Mouse (Mus musculus) forebrain, embryonic 14.5 days (tissue): ENCODE results near the gene Hydin. TPM values are rescaled to one million over a fixed set of nuclear protein-coding genes. Genes with fewer than 3 reads are reported as not detected.
A peak's percentile ranks its signal among the peaks of the same experiment; 100 is the strongest.

Experiments
- ATAC-seq: fragments of 200-750 bp; cut with Nextera tagmentation; 2 replicates; pipeline ENCODE4 v1.8.0; 2017; ENCODE audit warnings: mild to moderate bottlenecking, moderate library complexity
- DNase-seq: peaks from one replicate; pipeline ENCODE4 v3.0.0-alpha.2; 2015; ENCODE audit warnings: low spot score
- H3K27ac ChIP-seq: fragments of 300-500 bp; sonication (generic); 2 replicates; pipeline ENCODE4 v1.5.1; 2014; ENCODE audit warnings: low read depth, mild to moderate bottlenecking, control low read depth, low read length, moderate library complexity
- H3K27me3 ChIP-seq: fragments of 300-500 bp; sonication (generic); replicated peaks from 2 replicates; pipeline ENCODE4 v1.6.1; 2014; ENCODE audit warnings: low read length, control low read depth, mixed read lengths; ENCODE audit not compliant: control insufficient read depth, insufficient read depth
- H3K36me3 ChIP-seq: fragments of 300-500 bp; sonication (generic); 2 replicates; pipeline ENCODE4 v1.6.1; 2014; ENCODE audit warnings: low read length, control low read depth; ENCODE audit not compliant: control insufficient read depth, insufficient read depth
- H3K4me1 ChIP-seq: fragments of 300-500 bp; sonication (generic); 2 replicates; pipeline ENCODE4 v1.6.1; 2014; ENCODE audit warnings: antibody characterized with exemption, low read length, control low read depth; ENCODE audit not compliant: control insufficient read depth, insufficient read depth
- H3K4me2 ChIP-seq: fragments of 300-500 bp; sonication (generic); 2 replicates; pipeline ENCODE4 v1.6.1; 2014; ENCODE audit warnings: mild to moderate bottlenecking, control low read depth, low read length
- H3K4me3 ChIP-seq: fragments of 300-500 bp; sonication (generic); 2 replicates; pipeline ENCODE4 v1.5.1; 2014; ENCODE audit warnings: low read depth, low read length, control low read depth
- H3K9ac ChIP-seq: fragments of 300-500 bp; sonication (generic); 2 replicates; pipeline ENCODE4 v1.6.1; 2014; ENCODE audit warnings: mild to moderate bottlenecking, low read length, control low read depth, moderate library complexity
- H3K9me3 ChIP-seq: fragments of 300-500 bp; sonication (generic); replicated peaks from 2 replicates; pipeline ENCODE4 v1.6.1; 2016; ENCODE audit warnings: low read length, control low read depth, mixed read lengths; ENCODE audit not compliant: control insufficient read depth
- WGBS: fragments of 180-500 bp; shearing (Covaris S2); extraction: QIAGEN DNeasy Blood & Tissue Kit; methylation state at CpG from one replicate; pipeline ENCODE4 v1.1.7; 2014; 5-methylcytosine and 5-hydroxymethylcytosine counted together
- polyA plus RNA-seq: library from polyadenylated mRNA; unstranded; fragments of >200 nt; fragmentation: Nextera tagmentation; extraction: Ambion mirVana; gene quantifications from 2 replicates; pipeline ENCODE4 v1.2.1, GENCODE M21; 2014

Gene Hydin
- polyA plus RNA-seq, 1 experiment from 2014 or later, result 0.13 TPM

DNA sequence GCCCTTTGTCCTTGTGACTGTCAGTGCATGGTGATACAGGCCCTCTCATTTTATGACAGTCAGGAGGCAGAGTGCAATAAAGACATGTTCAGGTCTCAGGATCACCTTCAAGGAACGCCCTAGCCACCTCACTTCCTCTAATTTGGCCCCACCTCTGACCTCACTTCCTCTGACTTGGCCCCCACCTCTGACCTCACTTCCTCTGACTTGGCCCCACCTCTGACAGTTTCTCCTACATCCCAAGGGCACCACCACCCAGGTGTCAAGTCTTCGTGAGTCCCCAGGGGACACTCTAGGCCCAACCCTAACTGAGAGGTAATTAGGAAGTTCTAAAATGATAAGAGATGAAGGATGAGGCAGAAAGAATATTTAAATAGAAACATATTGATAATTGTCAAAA lies 177.5 kb downstream of the Hydin start:
- H3K9ac ChIP-seq, result no peak overlapping the region
- ATAC-seq (no peak), DNase-seq (no peak)
- H3K36me3 ChIP-seq, result no peaks in the 10 kb centered on the region
- no peak overlapping the region for H3K27ac ChIP-seq
- H3K4me1 ChIP-seq, result no peaks in the 10 kb centered on the region
- no peaks in the 10 kb centered on the region for H3K9me3 ChIP-seq
- H3K4me3 ChIP-seq, result no peak overlapping the region
- H3K4me2 ChIP-seq, result no peak overlapping the region
- H3K27me3 ChIP-seq, result no peaks in the 10 kb centered on the region
- 81% methylated on average over 2 of the region's 2 CpGs for WGBS

DNA sequence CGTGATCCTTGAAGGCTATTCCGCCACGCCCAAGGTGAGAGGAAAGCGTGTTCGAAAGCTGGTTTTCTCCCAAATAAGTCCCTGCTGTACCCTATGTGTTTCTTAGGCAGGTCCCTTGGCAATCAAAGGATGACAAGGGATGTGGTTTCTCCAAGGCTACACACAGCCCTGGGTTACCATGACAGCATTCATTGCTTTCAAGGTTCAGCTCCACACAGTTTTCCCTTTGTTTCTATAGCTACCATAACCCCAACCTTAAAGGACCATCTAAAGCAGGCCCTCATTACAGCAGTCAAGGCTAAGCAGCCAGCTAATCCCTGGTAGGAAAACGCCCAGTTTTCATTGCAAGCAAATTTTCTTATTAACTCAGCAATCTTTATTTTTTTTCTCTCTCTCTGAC lies 183.7 kb downstream of the Hydin start:
- Histone ChIP-seq H3K36me3 (no peaks in the 10 kb centered on the region), H3K4me3 (no peak overlapping the region), H3K4me2 (no peak overlapping the region), H3K9me3 (no peaks in the 10 kb centered on the region), H3K4me1 (no peaks in the 10 kb centered on the region), H3K9ac (no peak overlapping the region), H3K27ac (no peak overlapping the region), H3K27me3 (no peaks in the 10 kb centered on the region)
- WGBS, result 77% methylated on average over 6 of the region's 6 CpGs
- DNase-seq (peak; percentile 15), ATAC-seq (no peak)

DNA sequence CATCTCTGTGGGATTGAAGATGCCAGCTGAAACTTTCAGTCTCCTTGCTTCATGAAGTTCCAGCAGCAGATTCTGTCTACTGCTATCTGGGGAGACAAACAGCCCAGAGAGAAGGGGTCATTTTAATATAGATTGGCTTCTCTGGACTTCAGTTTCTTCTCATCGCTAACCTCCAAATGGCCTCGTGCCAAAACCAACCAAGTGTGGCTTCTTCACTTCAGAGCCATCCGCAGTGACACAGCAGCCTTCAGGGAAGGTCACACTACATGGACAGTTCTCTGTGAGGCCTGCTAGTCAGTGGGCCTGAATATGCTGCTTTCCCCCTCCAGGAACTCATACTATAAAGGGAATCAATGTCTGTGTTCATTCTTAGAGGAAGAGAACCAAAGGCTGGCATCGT lies 187.7 kb downstream of the Hydin start:
- Histone ChIP-seq H3K4me3 (no peak overlapping the region), H3K36me3 (no peaks in the 10 kb centered on the region), H3K27ac (no peak overlapping the region), H3K4me2 (no peak overlapping the region), H3K9ac (no peak overlapping the region), H3K27me3 (no peaks in the 10 kb centered on the region), H3K4me1 (no peaks in the 10 kb centered on the region), H3K9me3 (no peaks in the 10 kb centered on the region)
- 83% methylated on average over 4 of the region's 4 CpGs for WGBS
- DNase-seq, result no peak
- no peak for ATAC-seq

DNA sequence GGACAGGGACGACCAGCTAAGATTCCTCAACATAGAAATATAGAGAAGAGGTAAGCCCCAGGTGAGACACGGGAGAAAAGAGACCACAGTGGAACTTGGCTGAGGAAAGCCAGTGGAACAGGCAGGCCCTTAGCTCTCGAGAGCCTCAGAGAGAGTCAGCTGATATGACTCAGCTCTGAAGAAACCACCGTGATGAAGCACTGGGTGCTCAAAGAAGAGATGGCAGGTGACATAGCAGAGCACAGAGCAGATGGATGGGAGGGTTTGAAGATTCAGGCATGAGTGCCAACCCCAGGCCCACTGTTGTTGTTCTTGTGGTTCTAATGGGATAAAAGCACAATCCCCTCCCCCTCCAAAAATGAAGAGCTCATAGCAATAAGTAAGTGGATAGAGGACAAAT lies 190.6 kb downstream of the Hydin start:
- 80% methylated on average over 4 of the region's 4 CpGs for WGBS
- no peaks in the 10 kb centered on the region for H3K9me3 ChIP-seq
- no peak overlapping the region for H3K4me2 ChIP-seq
- H3K9ac ChIP-seq, result no peak overlapping the region
- no peaks in the 10 kb centered on the region for H3K36me3 ChIP-seq
- H3K4me1 ChIP-seq, result no peaks in the 10 kb centered on the region
- DNase-seq, result no peak
- H3K27ac ChIP-seq, result no peak overlapping the region
- no peak overlapping the region for H3K4me3 ChIP-seq
- no peaks in the 10 kb centered on the region for H3K27me3 ChIP-seq
- no peak for ATAC-seq

DNA sequence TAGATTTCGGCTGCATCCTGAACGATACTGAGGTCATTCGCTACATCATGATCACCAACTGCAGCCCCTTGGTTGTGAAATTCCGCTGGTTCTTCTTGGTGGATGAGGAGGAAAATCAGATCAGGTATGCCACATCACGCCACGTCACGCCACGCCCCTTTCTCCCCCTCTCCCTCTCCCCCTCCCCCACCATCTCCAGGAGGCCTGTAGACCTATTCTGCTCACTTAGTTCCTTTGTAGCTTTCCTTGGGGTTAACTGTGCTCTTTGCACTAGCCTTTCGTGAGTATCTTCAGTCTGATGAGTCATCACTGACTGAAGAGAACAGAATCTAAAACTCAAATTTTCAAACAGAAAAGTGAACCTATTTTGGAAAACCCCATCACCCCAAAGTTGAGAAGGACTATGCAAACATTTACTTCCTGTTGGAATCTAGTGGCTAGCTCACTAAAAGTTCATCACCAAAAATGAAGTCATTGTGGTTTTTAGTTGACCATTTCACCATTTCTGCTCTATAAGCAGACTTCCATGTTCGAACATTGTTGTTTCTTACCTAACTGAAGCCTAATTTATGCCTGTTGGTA lies 195.9 kb downstream of the Hydin start:
- Histone ChIP-seq H3K4me3 (no peak overlapping the region), H3K9me3 (no peaks in the 10 kb centered on the region), H3K27me3 (no peaks in the 10 kb centered on the region), H3K36me3 (no peaks in the 10 kb centered on the region), H3K4me1 (no peaks in the 10 kb centered on the region), H3K9ac (no peak overlapping the region), H3K27ac (no peak overlapping the region), H3K4me2 (no peak overlapping the region)
- WGBS, result 93% methylated on average over 10 of the region's 10 CpGs
- ATAC-seq (no peak), DNase-seq (no peak)

DNA sequence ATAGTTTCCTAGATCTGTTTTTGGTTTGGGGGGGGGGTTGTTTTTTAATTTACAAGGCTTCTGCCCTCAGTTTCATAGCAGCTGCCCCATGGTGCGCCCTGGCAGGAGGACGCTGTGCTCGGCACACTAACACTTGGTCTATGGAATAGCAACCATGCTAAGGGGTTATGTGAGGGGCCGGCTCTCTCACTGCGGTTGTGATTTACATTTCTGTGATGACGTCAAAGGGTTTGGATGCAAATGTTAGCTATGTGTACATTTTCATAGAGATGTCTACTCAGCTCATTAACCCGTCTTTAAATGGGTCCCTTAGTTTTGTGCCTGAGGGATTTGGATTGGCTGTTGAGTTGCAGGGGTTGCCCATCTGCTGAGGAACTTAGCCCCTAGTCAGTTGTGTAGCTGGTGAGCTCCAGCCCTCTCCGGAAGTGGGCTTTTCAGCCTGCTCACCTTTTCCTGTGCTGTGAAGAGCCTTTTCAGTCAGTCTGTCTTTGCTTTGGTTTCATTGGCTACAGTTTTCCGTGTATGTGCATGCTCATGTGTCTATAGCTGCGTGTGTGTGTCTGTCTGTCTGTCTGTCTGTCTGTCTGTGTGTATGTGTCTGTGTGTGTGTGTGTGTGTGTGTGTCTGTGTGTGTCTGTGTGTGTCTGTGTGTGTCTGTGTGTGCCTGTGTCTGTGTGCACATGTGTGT lies 197.1 kb downstream of the Hydin start:
- WGBS, result 90% methylated on average over 10 of the region's 10 CpGs
- H3K27ac ChIP-seq, result no peak overlapping the region
- no peaks in the 10 kb centered on the region for H3K9me3 ChIP-seq
- no peak overlapping the region for H3K4me2 ChIP-seq
- no peaks in the 10 kb centered on the region for H3K27me3 ChIP-seq
- H3K4me1 ChIP-seq, result no peaks in the 10 kb centered on the region
- H3K4me3 ChIP-seq, result no peak overlapping the region
- H3K9ac ChIP-seq, result no peak overlapping the region
- ATAC-seq, result no peak
- H3K36me3 ChIP-seq, result no peaks in the 10 kb centered on the region
- no peak for DNase-seq

DNA sequence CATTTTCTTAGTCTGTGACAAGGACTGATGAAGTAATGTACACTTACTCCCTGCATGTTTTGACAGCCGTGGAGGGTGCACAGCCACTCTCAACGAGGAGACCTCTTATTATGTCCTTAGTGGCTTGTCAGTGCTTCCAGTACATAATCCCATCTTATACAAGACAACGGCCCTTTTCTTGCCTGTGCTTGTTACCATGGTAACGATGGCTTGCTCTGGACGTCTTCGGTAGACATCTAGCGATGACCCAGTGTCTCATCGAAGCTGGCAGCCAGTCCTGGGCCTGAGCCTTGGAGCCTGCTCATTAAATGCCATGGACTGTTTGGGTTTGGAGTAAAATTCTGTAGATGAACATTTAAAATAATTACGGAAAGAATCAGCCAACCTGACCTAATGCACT lies 198.8 kb downstream of the Hydin start:
- no peak overlapping the region for H3K9ac ChIP-seq
- H3K4me2 ChIP-seq, result no peak overlapping the region
- H3K36me3 ChIP-seq, result no peaks in the 10 kb centered on the region
- H3K4me1 ChIP-seq, result no peaks in the 10 kb centered on the region
- H3K4me3 ChIP-seq, result no peak overlapping the region
- H3K9me3 ChIP-seq, result no peaks in the 10 kb centered on the region
- H3K27ac ChIP-seq, result no peak overlapping the region
- no peaks in the 10 kb centered on the region for H3K27me3 ChIP-seq
- ATAC-seq (peak; percentile 44; the same call in 1 of the 2 replicates), DNase-seq (peak; percentile 78)
- WGBS, result 26% methylated on average over 9 of the region's 9 CpGs

DNA sequence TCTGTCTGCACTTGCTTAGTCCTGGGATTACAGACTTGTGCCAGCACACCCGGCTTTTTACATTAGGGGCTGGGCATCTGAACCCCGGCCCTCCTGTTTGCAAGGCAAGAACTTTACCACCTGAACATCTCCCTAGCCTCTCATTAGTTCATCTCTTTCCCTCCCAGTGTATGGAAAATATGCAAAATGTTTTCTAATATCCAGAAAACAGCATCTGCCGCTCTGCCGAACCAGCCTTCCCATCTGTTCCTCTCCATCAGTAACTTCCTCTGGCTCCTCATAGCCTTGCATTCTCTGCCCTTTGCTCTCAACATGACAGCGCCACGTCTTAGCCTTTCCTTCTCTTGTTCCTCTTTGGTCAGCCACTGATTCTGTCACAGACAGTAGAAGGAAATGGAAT lies 210.5 kb downstream of the Hydin start:
- H3K9ac ChIP-seq, result no peak overlapping the region
- H3K4me2 ChIP-seq, result no peak overlapping the region
- no peak overlapping the region for H3K27ac ChIP-seq
- H3K36me3 ChIP-seq, result no peaks in the 10 kb centered on the region
- H3K27me3 ChIP-seq, result no peaks in the 10 kb centered on the region
- 74% methylated on average over 6 of the region's 6 CpGs for WGBS
- no peaks in the 10 kb centered on the region for H3K9me3 ChIP-seq
- H3K4me3 ChIP-seq, result no peak overlapping the region
- peaks cover 6% of the 10 kb centered on the region; the same call in 1 of the 2 replicates for H3K4me1 ChIP-seq
- ATAC-seq, result no peak
- DNase-seq, result no peak

DNA sequence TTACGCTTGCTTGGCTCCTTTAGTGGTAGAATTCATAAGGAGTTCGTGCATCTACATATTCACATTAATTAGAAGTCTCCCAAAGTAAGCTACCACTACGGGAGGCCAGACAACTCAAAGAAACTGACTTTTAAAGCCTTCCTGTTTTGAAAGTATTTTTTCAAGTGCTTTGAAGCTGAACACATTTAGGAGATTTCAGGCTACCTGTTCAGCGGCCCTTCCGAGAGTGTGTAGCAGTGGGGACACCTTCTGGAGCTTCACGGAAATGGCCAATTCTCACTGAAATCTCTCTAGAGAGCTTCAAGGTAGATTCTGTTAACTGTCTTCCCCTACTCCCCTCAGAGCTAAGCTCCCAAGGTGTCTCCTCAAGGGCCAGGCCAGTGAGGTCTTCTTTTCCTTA lies 211.8 kb downstream of the Hydin start:
- Histone ChIP-seq H3K27me3 (no peaks in the 10 kb centered on the region), H3K27ac (no peak overlapping the region), H3K9me3 (no peaks in the 10 kb centered on the region), H3K36me3 (no peaks in the 10 kb centered on the region), H3K4me1 (peaks cover 9% of the 10 kb centered on the region; the same call in 1 of the 2 replicates), H3K4me2 (no peak overlapping the region), H3K9ac (no peak overlapping the region), H3K4me3 (no peak overlapping the region)
- no peak for ATAC-seq
- peak; percentile 79 for DNase-seq
- 20% methylated on average over 6 of the region's 6 CpGs for WGBS
